Mouse (Mus musculus) stomach, postnatal 0 days (tissue): Measurements from ENCODE around the gene Inha. TPM values are rescaled to one million over a fixed set of nuclear protein-coding genes. Genes with fewer than 3 reads are reported as not detected.

ENCODE experiments used
- ATAC-seq: fragments of 200-750 bp; cut with Nextera tagmentation; 2 replicates; pipeline ENCODE4 v1.8.0; 2017; ENCODE audit not compliant: low FRiP score, low TSS enrichment
- DNase-seq: peaks from one replicate; pipeline ENCODE4 v3.0.0-alpha.2; 2016; ENCODE audit warnings: low spot score
- H3K27ac ChIP-seq: fragments of 300-500 bp; sonication (generic); replicated peaks from 2 replicates; pipeline ENCODE4 v1.5.1; 2014; ENCODE audit warnings: mild to moderate bottlenecking, control low read depth
- H3K27me3 ChIP-seq: fragments of 300-500 bp; sonication (generic); 2 replicates; pipeline ENCODE4 v1.6.1; 2014; ENCODE audit warnings: low read length; ENCODE audit not compliant: control insufficient read depth, insufficient read depth
- H3K36me3 ChIP-seq: fragments of 300-500 bp; sonication (generic); 2 replicates; pipeline ENCODE4 v1.6.1; 2014; ENCODE audit warnings: low read length, mixed read lengths; ENCODE audit not compliant: control insufficient read depth, insufficient read depth
- H3K4me1 ChIP-seq: fragments of 300-500 bp; sonication (generic); replicated peaks from 2 replicates; pipeline ENCODE4 v1.6.1; 2014; ENCODE audit warnings: antibody characterized with exemption; ENCODE audit not compliant: control insufficient read depth, insufficient read depth
- H3K4me2 ChIP-seq: fragments of 300-500 bp; sonication (generic); replicated peaks from 2 replicates; pipeline ENCODE4 v1.6.1; 2014; ENCODE audit warnings: low read depth, mild to moderate bottlenecking, control low read depth, moderate library complexity
- H3K4me3 ChIP-seq: fragments of 300-500 bp; sonication (generic); 2 replicates; pipeline ENCODE4 v1.5.1; 2014; ENCODE audit warnings: low read depth, low read length, control low read depth
- H3K9ac ChIP-seq: fragments of 300-500 bp; sonication (generic); 2 replicates; pipeline ENCODE4 v1.6.1; 2014; ENCODE audit warnings: mild to moderate bottlenecking, low read length, control low read depth, mixed read lengths
- H3K9me3 ChIP-seq: fragments of 300-500 bp; sonication (generic); 2 replicates; pipeline ENCODE4 v1.6.1; 2016; ENCODE audit warnings: low read length; ENCODE audit not compliant: control insufficient read depth
- CTCF ChIP-seq: IDR thresholded peaks from 2 replicates; pipeline ENCODE4 v1.5.1; 2016; ENCODE audit warnings: antibody characterized with exemption, low read depth, mild to moderate bottlenecking, moderate library complexity
- EP300 ChIP-seq: optimal IDR thresholded peaks from 2 replicates; pipeline ENCODE3; 2016; ENCODE audit warnings: antibody characterized with exemption
- WGBS: fragments of 180-500 bp; shearing (Covaris S2); extraction: QIAGEN DNeasy Blood & Tissue Kit; methylation state at CpG from one replicate; pipeline ENCODE4 v1.1.7; 2014; 5-methylcytosine and 5-hydroxymethylcytosine counted together
- polyA plus RNA-seq: library from polyadenylated mRNA; unstranded; fragments of >200 nt; fragmentation: Nextera tagmentation; extraction: Ambion mirVana; gene quantifications from 2 replicates; pipeline ENCODE4 v1.2.1, GENCODE M21; 2015

Inha gene
- polyA plus RNA-seq, 1 experiment from 2014 or later = 4.7 TPM

GRCm38 (mm10) chr1:75480036-75480435 is 26.8 kb upstream of the Inha start:
- DNase-seq (no peak), ATAC-seq (no peak)
- Histone ChIP-seq H3K4me1 (0 out of 2 replicates have a peak, but pooled peaks cover 2% of the 10 kb centered on the region), H3K4me2 (peak overlapping the region; percentile 86), H3K4me3 (peak overlapping the region; percentile 71; the same call in 1 of the 2 replicates), H3K9me3 (no peaks in the 10 kb centered on the region), H3K36me3 (0 out of 2 replicates have a peak, but pooled peaks cover 2% of the 10 kb centered on the region), H3K27me3 (peaks cover 2% of the 10 kb centered on the region; the same call in 1 of the 2 replicates), H3K9ac (no peak overlapping the region), H3K27ac (no peak overlapping the region)
- TF ChIP-seq EP300 (no peak), CTCF (no peak)
- 20% methylated on average over 13 of the region's 13 CpGs for WGBS

GRCm38 (mm10) chr1:75480735-75481134 is 26.1 kb upstream of the Inha start:
- H3K9ac ChIP-seq = no peak overlapping the region
- H3K27ac ChIP-seq = no peak overlapping the region
- ATAC-seq (no peak), DNase-seq (no peak)
- no peak overlapping the region for H3K4me3 ChIP-seq
- H3K4me1 ChIP-seq = 0 out of 2 replicates have a peak, but pooled peaks cover 2% of the 10 kb centered on the region
- no peak overlapping the region for H3K4me2 ChIP-seq
- H3K27me3 ChIP-seq = peaks cover 2% of the 10 kb centered on the region; the same call in 1 of the 2 replicates
- no peak for TF ChIP-seq EP300
- no peak for TF ChIP-seq CTCF
- WGBS = 88% methylated on average over 7 of the region's 7 CpGs
- H3K9me3 ChIP-seq = no peaks in the 10 kb centered on the region
- no peaks in the 10 kb centered on the region for H3K36me3 ChIP-seq

GRCm38 (mm10) chr1:75486561-75486960 is 20.3 kb upstream of the Inha start:
- H3K4me1 ChIP-seq = peaks cover 3% of the 10 kb centered on the region; the same call in 1 of the 2 replicates
- H3K9ac ChIP-seq = no peak overlapping the region
- WGBS = 18% methylated on average over 24 of the region's 24 CpGs

GRCm38 (mm10) chr1:75487040-75487404 is 19.9 kb upstream of the Inha start:
- H3K27ac ChIP-seq = no peak overlapping the region
- whole genome bisulfite sequencing = 7% methylated on average over 13 of the region's 13 CpGs
- peak overlapping the region; percentile 79 for H3K4me2 ChIP-seq
- H3K9me3 ChIP-seq = no peaks in the 10 kb centered on the region
- peaks cover 3% of the 10 kb centered on the region; the same call in 1 of the 2 replicates for H3K36me3 ChIP-seq
- TF ChIP-seq EP300 (no peak), CTCF (no peak)
- peak overlapping the region; percentile 48 for H3K4me3 ChIP-seq
- ATAC-seq (peak; percentile 12; the same call in 1 of the 2 replicates), DNase-seq (peak; percentile 33)
- no peak overlapping the region for H3K9ac ChIP-seq
- H3K27me3 ChIP-seq = peaks cover 2% of the 10 kb centered on the region; the same call in 1 of the 2 replicates
- H3K4me1 ChIP-seq = peaks cover 3% of the 10 kb centered on the region; the same call in 1 of the 2 replicates

More at GRCm38 (mm10) chr1:75486561-75486960, 20.3 kb upstream of the Inha start:
- DNase-seq (no peak), ATAC-seq (no peak)
- Histone ChIP-seq H3K4me3 (no peak overlapping the region), H3K27ac (no peak overlapping the region), H3K36me3 (peaks cover 3% of the 10 kb centered on the region; the same call in 1 of the 2 replicates), H3K27me3 (peaks cover 2% of the 10 kb centered on the region; the same call in 1 of the 2 replicates), H3K4me2 (no peak overlapping the region), H3K9me3 (no peaks in the 10 kb centered on the region)
- TF ChIP-seq CTCF = no peak
- no peak for TF ChIP-seq EP300

- H3K9me3 ChIP-seq = no peaks in the 10 kb centered on the region
- no peak overlapping the region for H3K9ac ChIP-seq
- peak; percentile 63 for ATAC-seq
- H3K4me3 ChIP-seq = peak overlapping the region; percentile 48
- peaks cover 5% of the 10 kb centered on the region; the same call in 1 of the 2 replicates for H3K36me3 ChIP-seq
- no peak overlapping the region for H3K27ac ChIP-seq
- TF ChIP-seq CTCF (peak; percentile 47), EP300 (no peak)
- peak; percentile 78 for DNase-seq
- peaks cover 2% of the 10 kb centered on the region; the same call in 1 of the 2 replicates for H3K27me3 ChIP-seq
- peak overlapping the region; percentile 79 for H3K4me2 ChIP-seq
- peaks cover 3% of the 10 kb centered on the region; the same call in 1 of the 2 replicates for H3K4me1 ChIP-seq
- under 1% methylated on average over 62 of the region's 62 CpGs for WGBS
These were observed 19.3 kb upstream of the Inha start for GRCm38 (mm10) chr1:75487405-75488161.
